Mouse (Mus musculus) forebrain, embryonic 10.5 days (tissue): Measurements from ENCODE around the gene H2-DMb1. TPM values are rescaled to one million over a fixed set of nuclear protein-coding genes. Genes with fewer than 3 reads are reported as not detected.
A peak's percentile ranks its signal among the peaks of the same experiment; 100 is the strongest.

Experiments used
- DNase-seq: peaks from one replicate; pipeline ENCODE4 v3.0.0-alpha.2; 2017; ENCODE audit warnings: low spot score; ENCODE audit errors: extremely low spot score
- H3K27ac ChIP-seq: fragments of 300-500 bp; sonication (generic); 2 replicates; pipeline ENCODE4 v1.5.1; 2016; ENCODE audit warnings: mild to moderate bottlenecking
- H3K27me3 ChIP-seq: fragments of 300-500 bp; sonication (generic); 2 replicates; pipeline ENCODE4 v1.6.1; 2016; ENCODE audit warnings: mild to moderate bottlenecking; ENCODE audit not compliant: poor library complexity, severe bottlenecking
- H3K36me3 ChIP-seq: fragments of 300-500 bp; sonication (generic); replicated peaks from 2 replicates; pipeline ENCODE4 v1.6.1; 2016; ENCODE audit warnings: mild to moderate bottlenecking, moderate library complexity
- H3K4me1 ChIP-seq: fragments of 300-500 bp; sonication (generic); 2 replicates; pipeline ENCODE4 v1.6.1; 2016
- H3K4me3 ChIP-seq: fragments of 300-500 bp; sonication (generic); 2 replicates; pipeline ENCODE4 v1.5.1; 2016; ENCODE audit warnings: mild to moderate bottlenecking, moderate library complexity
- H3K9me3 ChIP-seq: fragments of 300-500 bp; sonication (generic); 2 replicates; pipeline ENCODE4 v1.6.1; 2016; ENCODE audit warnings: mild to moderate bottlenecking, moderate library complexity
- WGBS: fragments of 180-500 bp; shearing (Covaris S2); methylation state at CpG from one replicate; pipeline ENCODE4 v1.1.7; 2016; 5-methylcytosine and 5-hydroxymethylcytosine counted together
- polyA plus RNA-seq: library from polyadenylated mRNA; unstranded; fragments of >200 nt; fragmentation: Nextera tagmentation; extraction: Ambion mirVana; gene quantifications from 2 replicates; pipeline ENCODE4 v1.2.1, GENCODE M21; 2016

Gene H2-DMb1
- polyA plus RNA-seq, 1 experiment from 2014 or later, result 0.24 TPM

GRCm38 (mm10) chr17:34203444-34203843 lies 50.6 kb downstream of the H2-DMb1 start, which contains the start of gene Tap2:
TSS of gene Tap2 (plus strand) at chr17:34203527.
- Histone ChIP-seq H3K27me3 (peaks cover 89% of the 10 kb centered on the region), H3K9me3 (no peaks in the 10 kb centered on the region), H3K27ac (peak within 1 kb of the TSS; percentile 56; the same call in 1 of the 2 replicates), H3K4me1 (peaks cover 14% of the 10 kb centered on the region), H3K36me3 (no peaks in the 10 kb centered on the region), H3K4me3 (peak within 1 kb of the TSS; percentile 70)
- WGBS, result 64% methylated on average over 5 of the region's 5 CpGs
- no peak for DNase-seq

GRCm38 (mm10) chr17:34204303-34205010 lies 51.6 kb downstream of the H2-DMb1 start:
- peaks cover 13% of the 10 kb centered on the region for H3K4me1 ChIP-seq
- H3K27ac ChIP-seq, result peak overlapping the region; percentile 56; the same call in 1 of the 2 replicates
- peak overlapping the region; percentile 70 for H3K4me3 ChIP-seq
- H3K27me3 ChIP-seq, result peaks cover 87% of the 10 kb centered on the region
- 1% methylated on average over 44 of the region's 44 CpGs for WGBS
- H3K9me3 ChIP-seq, result no peaks in the 10 kb centered on the region
- DNase-seq, result peak; percentile 77
- no peaks in the 10 kb centered on the region for H3K36me3 ChIP-seq

GRCm38 (mm10) chr17:34205021-34205745 lies 52.3 kb downstream of the H2-DMb1 start:
- H3K36me3 ChIP-seq, result no peaks in the 10 kb centered on the region
- peaks cover 13% of the 10 kb centered on the region for H3K4me1 ChIP-seq
- peak overlapping the region; percentile 70 for H3K4me3 ChIP-seq
- H3K9me3 ChIP-seq, result peaks cover 4% of the 10 kb centered on the region; the same call in 1 of the 2 replicates
- 0 out of 2 replicates have a peak overlapping the region, but pooled peaks have one; percentile 56 for H3K27ac ChIP-seq
- H3K27me3 ChIP-seq, result peaks cover 81% of the 10 kb centered on the region
- WGBS, result 11% methylated on average over 18 of the region's 18 CpGs
- no peak for DNase-seq

- 18% methylated on average over 9 of the region's 9 CpGs for whole genome bisulfite sequencing
These were observed 52.9 kb downstream of the H2-DMb1 start for GRCm38 (mm10) chr17:34205746-34206176.

GRCm38 (mm10) chr17:34206731-34207130 lies 53.9 kb downstream of the H2-DMb1 start:
- Histone ChIP-seq H3K36me3 (no peaks in the 10 kb centered on the region), H3K27ac (no peak overlapping the region), H3K4me3 (no peak overlapping the region), H3K9me3 (peaks cover 4% of the 10 kb centered on the region; the same call in 1 of the 2 replicates), H3K27me3 (peaks cover 81% of the 10 kb centered on the region), H3K4me1 (peaks cover 16% of the 10 kb centered on the region)
- 91% methylated on average over 5 of the region's 5 CpGs for WGBS
- no peak for DNase-seq

More at GRCm38 (mm10) chr17:34205746-34206176, 52.9 kb downstream of the H2-DMb1 start:
- no peaks in the 10 kb centered on the region for H3K36me3 ChIP-seq
- H3K4me3 ChIP-seq, result peak overlapping the region; percentile 70
- peaks cover 4% of the 10 kb centered on the region; the same call in 1 of the 2 replicates for H3K9me3 ChIP-seq
- peaks cover 13% of the 10 kb centered on the region for H3K4me1 ChIP-seq
- H3K27ac ChIP-seq, result no peak overlapping the region
- no peak for DNase-seq
- H3K27me3 ChIP-seq, result peaks cover 81% of the 10 kb centered on the region

- Histone ChIP-seq H3K4me3 (no peak overlapping the region), H3K9me3 (peaks cover 4% of the 10 kb centered on the region; the same call in 1 of the 2 replicates), H3K36me3 (no peaks in the 10 kb centered on the region), H3K4me1 (peaks cover 20% of the 10 kb centered on the region), H3K27ac (no peak overlapping the region), H3K27me3 (peaks cover 86% of the 10 kb centered on the region)
- no peak for DNase-seq
- 66% methylated on average over 3 of the region's 3 CpGs for WGBS
These were observed 54.6 kb downstream of the H2-DMb1 start for GRCm38 (mm10) chr17:34207456-34207855.

- Histone ChIP-seq H3K4me3 (no peak overlapping the region), H3K27me3 (peaks cover 86% of the 10 kb centered on the region), H3K27ac (no peak overlapping the region), H3K36me3 (no peaks in the 10 kb centered on the region), H3K9me3 (peaks cover 4% of the 10 kb centered on the region; the same call in 1 of the 2 replicates), H3K4me1 (peaks cover 20% of the 10 kb centered on the region)
- WGBS, result 95% methylated on average over 9 of the region's 9 CpGs
- DNase-seq, result no peak
These were observed 55.0 kb downstream of the H2-DMb1 start for GRCm38 (mm10) chr17:34207866-34208265.

- Histone ChIP-seq H3K36me3 (no peaks in the 10 kb centered on the region), H3K4me1 (peaks cover 20% of the 10 kb centered on the region), H3K27me3 (peaks cover 86% of the 10 kb centered on the region), H3K4me3 (no peak overlapping the region), H3K9me3 (peaks cover 4% of the 10 kb centered on the region; the same call in 1 of the 2 replicates), H3K27ac (no peak overlapping the region)
- DNase-seq, result no peak
- 18% methylated on average over 10 of the region's 10 CpGs for WGBS
These were observed 55.5 kb downstream of the H2-DMb1 start for GRCm38 (mm10) chr17:34208421-34208820.

- no peak overlapping the region for H3K27ac ChIP-seq
- peaks cover 4% of the 10 kb centered on the region; the same call in 1 of the 2 replicates for H3K9me3 ChIP-seq
- H3K4me3 ChIP-seq, result no peak overlapping the region
- no peaks in the 10 kb centered on the region for H3K36me3 ChIP-seq
- 37% methylated on average over 3 of the region's 3 CpGs for WGBS
- H3K27me3 ChIP-seq, result peaks cover 88% of the 10 kb centered on the region
- H3K4me1 ChIP-seq, result peaks cover 24% of the 10 kb centered on the region
- DNase-seq, result no peak
These were observed 56.8 kb downstream of the H2-DMb1 start for GRCm38 (mm10) chr17:34209680-34210079.

Other genes starting within 250 kb of the H2-DMb1 start
- 0.19 and 0.39 TPM in 2 replicates for gene Platr17, start 247.9 kb upstream of the H2-DMb1 start, polyA plus RNA-seq
- gene Daxx, start 243.7 kb upstream of the H2-DMb1 start, polyA plus RNA-seq, result 85.9 and 90.8 TPM in 2 replicates
- gene Tapbp, start 237.2 kb upstream of the H2-DMb1 start, polyA plus RNA-seq, result 14.1 TPM in 2 replicates
- gene Zbtb22, start 237.2 kb upstream of the H2-DMb1 start, polyA plus RNA-seq, result 21.2 and 23.2 TPM in 2 replicates
- gene Rgl2, start 223.5 kb upstream of the H2-DMb1 start, polyA plus RNA-seq, result 39.3 and 46.7 TPM in 2 replicates
- gene Pfdn6, start 212.7 kb upstream of the H2-DMb1 start, polyA plus RNA-seq, result 239 and 242 TPM in 2 replicates
- 56.1 and 59.6 TPM in 2 replicates for gene Wdr46, start 212.4 kb upstream of the H2-DMb1 start, polyA plus RNA-seq
- gene B3galt4, start 201.6 kb upstream of the H2-DMb1 start, polyA plus RNA-seq, result 3.3 and 3.7 TPM in 2 replicates
- gene Vps52, start 197.3 kb upstream of the H2-DMb1 start, polyA plus RNA-seq, result 49.4 and 51.3 TPM in 2 replicates
- gene Rps18, start 197.1 kb upstream of the H2-DMb1 start, polyA plus RNA-seq, result 1,596 and 1,663 TPM in 2 replicates
- 51.2 and 51.8 TPM in 2 replicates for gene H2-K1, start 152.7 kb upstream of the H2-DMb1 start, polyA plus RNA-seq
- 11.4 and 12.4 TPM in 2 replicates for gene Ring1, start 128.4 kb upstream of the H2-DMb1 start, polyA plus RNA-seq
- gene H2-Ke6, start 125.0 kb upstream of the H2-DMb1 start, polyA plus RNA-seq, result 95.4 and 96.4 TPM in 2 replicates
- gene Slc39a7, start 121.4 kb upstream of the H2-DMb1 start, polyA plus RNA-seq, result 203 and 206 TPM in 2 replicates
- gene Rxrb, start 121.3 kb upstream of the H2-DMb1 start, polyA plus RNA-seq, result 44.5 and 48.3 TPM in 2 replicates
- 0.74 and 0.75 TPM in 2 replicates for gene Col11a2, start 113.6 kb upstream of the H2-DMb1 start, polyA plus RNA-seq
- gene H2-Oa, start 60.7 kb upstream of the H2-DMb1 start, polyA plus RNA-seq, result 0.12 and 0.43 TPM in 2 replicates
- 4.5 and 6.9 TPM in 2 replicates for gene H2-DMa, start 33.5 kb upstream of the H2-DMb1 start, polyA plus RNA-seq
- gene Brd2, start 30.4 kb upstream of the H2-DMb1 start, polyA plus RNA-seq, result 121 and 134 TPM in 2 replicates
- gene H2-DMb2, start 9.8 kb upstream of the H2-DMb1 start, polyA plus RNA-seq, result 0.16 and 0.26 TPM in 2 replicates
- 1.4 and 1.7 TPM in 2 replicates for gene Tap1, start 34.5 kb downstream of the H2-DMb1 start, polyA plus RNA-seq
- 0.79 and 1.3 TPM in 2 replicates for gene Psmb9, start 34.7 kb downstream of the H2-DMb1 start, polyA plus RNA-seq
- gene Psmb8, start 44.6 kb downstream of the H2-DMb1 start, polyA plus RNA-seq, result 1.2 and 1.3 TPM in 2 replicates
- 0.18 and 0.60 TPM in 2 replicates for gene Tap2, start 50.5 kb downstream of the H2-DMb1 start, polyA plus RNA-seq
- gene H2-Ob, start 85.8 kb downstream of the H2-DMb1 start, polyA plus RNA-seq, result not detected in 2 replicates
- gene H2-Ab1, start 104.6 kb downstream of the H2-DMb1 start, polyA plus RNA-seq, result 9.8 and 12.5 TPM in 2 replicates
- 0.17 TPM in 1 of 2 replicates, not detected in the other for gene H2-Aa, start 134.8 kb downstream of the H2-DMb1 start, polyA plus RNA-seq
- 0.54 and 1.0 TPM in 2 replicates for gene H2-Eb1, start 152.8 kb downstream of the H2-DMb1 start, polyA plus RNA-seq
- gene H2-Eb2, start 172.6 kb downstream of the H2-DMb1 start, polyA plus RNA-seq, result not detected in 2 replicates
- not detected in 2 replicates for gene Btnl2, start 201.8 kb downstream of the H2-DMb1 start, polyA plus RNA-seq
- gene Btnl1, start 224.1 kb downstream of the H2-DMb1 start, polyA plus RNA-seq, result not detected in 2 replicates
- gene BC051142, start 245.7 kb downstream of the H2-DMb1 start, polyA plus RNA-seq, result 1.3 and 1.6 TPM in 2 replicates